Mouse (Mus musculus) layer of hippocampus, postnatal 25 days (tissue): Measurements from ENCODE around the gene Slc22a23. TPM values are rescaled to one million over a fixed set of nuclear protein-coding genes. Genes with fewer than 3 reads are reported as not detected.

Source experiments
- DNase-seq, 2 experiments: peaks; one replicate each; pipeline ENCODE4 v3.0.0; 2022; ENCODE audit warnings: mixed read lengths in 2 of 2, low spot score in 1 of 2; ENCODE audit errors: extremely low spot score in 1 of 2
- total RNA-seq, 2 experiments: library from RNA; stranded (reverse); gene quantifications; 2 replicates each; pipeline ENCODE4 v1.2.3; 2021

Gene Slc22a23
- total RNA-seq, 2 experiments from 2014 or later = 43.3 to 43.7 TPM

DNA sequence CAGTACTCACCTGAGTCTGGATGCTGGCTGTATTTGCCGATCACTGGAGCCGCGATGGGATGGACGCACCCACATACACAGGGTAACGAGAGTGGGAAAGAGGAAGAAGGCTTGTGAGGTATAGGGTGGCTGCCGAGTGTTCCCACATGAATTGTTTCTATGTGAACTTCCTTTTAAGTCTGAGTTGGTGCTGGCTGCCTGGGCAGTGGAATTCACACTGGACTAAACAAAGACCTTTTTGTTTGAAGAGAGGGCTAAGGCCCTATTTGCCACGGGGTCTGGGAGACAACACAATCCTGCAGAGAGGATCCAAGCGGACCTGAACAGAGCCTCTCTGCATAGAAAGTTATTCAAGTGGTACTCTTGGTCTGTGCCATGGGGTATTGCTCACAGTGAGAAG lies 151.6 kb downstream of the Slc22a23 start:
- DNase-seq = no peak

DNA sequence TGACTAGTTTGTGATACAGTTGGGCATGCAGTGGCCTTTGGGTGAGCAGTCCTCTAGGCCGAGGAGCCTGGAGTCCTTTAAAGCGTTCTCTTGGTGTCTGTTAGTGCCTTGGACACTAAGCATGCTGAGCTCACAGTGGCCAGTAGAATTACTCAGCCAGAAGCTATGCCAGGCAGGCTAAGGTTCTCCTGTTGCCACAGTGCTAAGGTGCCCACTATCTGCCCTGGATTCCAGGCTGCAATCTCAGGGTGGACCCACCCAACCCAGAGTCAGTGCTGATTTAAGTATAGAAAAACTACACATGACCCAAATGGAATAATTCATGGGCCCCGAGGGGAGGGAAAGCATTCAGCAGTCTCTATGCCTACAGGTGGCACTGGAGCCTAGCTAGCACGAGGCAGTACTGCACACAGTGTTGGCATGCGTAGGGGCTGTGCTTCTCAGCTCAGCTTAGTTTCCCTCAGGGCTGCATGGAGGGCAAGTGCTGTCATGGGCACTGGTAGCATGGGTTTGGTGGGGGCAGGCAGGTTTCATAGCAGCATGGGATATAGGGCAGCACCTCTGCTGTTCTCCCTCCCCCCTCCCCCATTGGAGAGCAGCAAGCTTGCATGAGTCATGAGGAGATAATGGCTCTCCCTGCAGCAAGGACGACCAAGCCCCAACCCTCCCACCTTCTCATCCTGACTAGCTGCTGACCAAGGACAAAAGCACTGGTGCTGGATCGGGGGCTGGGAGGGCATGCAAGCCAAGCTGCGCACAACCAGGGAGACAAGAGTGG lies 152.4 kb downstream of the Slc22a23 start:
- peak; percentile 25 to 33 for DNase-seq

DNA sequence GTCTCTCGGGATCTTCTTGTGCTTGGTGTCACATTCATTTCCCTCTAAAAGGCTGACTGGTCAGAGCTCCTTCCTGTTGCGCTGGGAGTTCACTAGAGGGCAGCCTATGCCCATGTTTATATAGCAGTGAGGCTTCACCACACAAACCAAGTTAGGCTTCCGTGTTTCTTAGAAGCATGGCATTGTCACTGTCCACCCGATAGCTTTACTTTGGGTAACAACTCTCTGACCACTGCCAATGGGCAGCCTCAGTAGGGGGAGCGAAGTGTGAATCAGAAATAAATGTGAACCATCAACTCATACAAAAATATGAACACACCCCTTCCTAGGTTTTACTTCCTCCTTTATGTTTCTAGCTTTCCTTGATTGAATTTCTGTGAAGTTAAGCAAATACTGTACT lies 157.4 kb downstream of the Slc22a23 start:
- peak; percentile 33 to 47 for DNase-seq

- DNase-seq = no peak
Measured at GRCm38 (mm10) chr13:34185371-34185770, 159.6 kb downstream of the Slc22a23 start.

DNA sequence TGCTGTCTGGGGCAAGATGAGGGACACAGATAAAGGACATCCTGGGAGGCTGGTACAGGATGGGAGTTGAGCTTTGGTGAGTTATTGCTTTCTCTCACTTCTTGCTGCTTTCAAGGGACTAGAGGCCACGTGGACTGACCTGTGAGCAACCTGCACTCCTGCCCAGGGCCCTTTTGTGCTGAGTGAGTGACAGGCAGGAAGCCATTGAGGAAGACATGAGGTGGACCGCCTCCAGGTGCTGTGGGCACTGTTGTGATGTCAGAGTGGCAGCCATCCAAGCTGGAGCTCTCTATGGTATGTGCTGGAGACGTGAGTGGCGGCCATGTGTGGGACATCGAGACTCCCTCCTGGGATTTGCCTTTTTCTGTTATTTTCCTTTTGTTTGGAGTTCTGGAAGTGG lies 163.4 kb downstream of the Slc22a23 start:
- no peak for DNase-seq

DNA sequence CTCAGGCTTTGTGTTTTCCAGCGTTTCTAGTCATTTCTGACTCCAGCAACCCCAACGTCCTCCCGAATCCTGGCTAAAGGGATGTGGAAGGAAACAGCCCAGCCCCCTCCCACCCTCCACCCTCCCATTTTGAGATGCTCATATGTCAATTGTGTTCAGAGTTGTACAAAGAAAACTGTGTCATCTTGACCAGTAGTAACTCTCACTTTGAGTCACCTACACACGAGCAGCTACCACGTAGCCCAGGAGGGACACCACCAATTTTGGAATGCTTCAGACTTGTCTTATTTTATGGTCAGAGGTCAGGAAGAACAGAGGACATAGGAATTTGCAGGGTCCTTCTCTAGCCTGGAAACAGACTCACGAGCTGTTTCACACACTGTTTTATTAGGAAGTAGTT lies 171.0 kb downstream of the Slc22a23 start:
- no peak for DNase-seq

GRCm38 (mm10) chr13:34163304-34163975 lies 181.5 kb downstream of the Slc22a23 start:
- no peak for DNase-seq

- DNase-seq = peak; percentile 86 to 87
Measured at GRCm38 (mm10) chr13:34162491-34163303, 182.3 kb downstream of the Slc22a23 start, which contains the start of gene Psmg4. Gene Psmg4, plus strand, starts transcription at chr13:34162964.

GRCm38 (mm10) chr13:34159926-34160325 lies 185.1 kb downstream of the Slc22a23 start:
- no peak for DNase-seq

DNA sequence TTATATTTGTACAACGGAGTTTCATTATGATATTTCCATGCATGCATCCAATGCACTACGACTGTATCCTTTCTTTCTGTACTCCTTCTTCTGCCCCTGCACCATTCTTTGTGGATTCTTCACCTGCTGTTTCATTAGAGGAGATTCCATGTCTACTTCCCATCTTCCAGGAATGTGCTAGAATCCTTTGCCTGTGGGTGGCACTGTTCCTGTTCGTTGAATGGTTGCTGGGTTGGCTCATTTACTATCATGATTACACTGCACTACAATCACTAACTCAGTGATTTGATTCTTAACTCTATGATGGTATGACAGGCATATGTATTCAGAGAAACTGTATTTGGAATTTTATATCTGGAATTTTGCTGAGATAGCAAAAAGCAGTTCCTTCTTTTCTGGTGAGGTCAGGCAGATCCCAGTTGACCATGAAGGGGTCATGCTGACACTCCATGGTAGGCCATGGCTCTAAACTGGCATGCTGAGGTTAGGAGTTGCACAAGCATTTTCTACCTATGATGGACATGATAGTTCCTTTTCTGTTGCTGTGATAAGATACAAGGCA lies 187.3 kb downstream of the Slc22a23 start:
- no peak for DNase-seq

GRCm38 (mm10) chr13:34156840-34157185 lies 188.2 kb downstream of the Slc22a23 start:
- DNase-seq = peak in 1 of 2 experiments; percentile 38

DNA sequence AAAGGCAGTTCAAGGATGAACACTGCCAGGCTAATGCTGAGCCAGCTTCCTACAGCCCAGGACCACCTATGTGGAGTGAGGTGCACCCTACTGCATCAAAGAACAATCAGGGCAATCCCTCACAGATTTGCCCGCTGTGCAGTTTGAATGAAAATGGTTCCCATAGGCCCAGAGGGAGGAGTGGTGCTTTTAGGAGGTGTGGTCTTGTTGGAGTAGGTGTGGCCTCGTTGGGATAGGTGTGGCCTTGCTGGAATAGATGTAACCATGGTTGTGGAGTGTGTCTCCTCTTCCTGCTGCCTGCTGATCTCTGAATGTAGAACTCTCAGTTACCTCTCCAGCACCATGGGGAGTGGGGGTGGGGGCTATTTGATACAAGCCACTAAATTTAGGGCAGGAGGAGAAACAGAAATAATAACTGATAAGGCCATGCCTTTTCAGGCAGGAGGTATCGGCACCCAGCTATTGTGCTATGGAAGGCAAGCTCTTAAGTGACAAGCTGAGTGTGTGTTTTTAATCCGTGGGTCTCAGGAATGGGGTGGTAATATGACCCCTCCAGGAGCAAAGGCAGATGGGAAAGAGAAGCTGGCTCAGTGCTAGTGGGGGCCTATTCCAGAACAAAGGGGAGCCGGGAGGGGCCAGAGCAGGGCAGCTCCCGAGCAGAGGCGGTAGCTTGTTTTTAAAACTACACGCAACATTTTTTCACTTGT lies 188.7 kb downstream of the Slc22a23 start:
- no peak for DNase-seq

DNA sequence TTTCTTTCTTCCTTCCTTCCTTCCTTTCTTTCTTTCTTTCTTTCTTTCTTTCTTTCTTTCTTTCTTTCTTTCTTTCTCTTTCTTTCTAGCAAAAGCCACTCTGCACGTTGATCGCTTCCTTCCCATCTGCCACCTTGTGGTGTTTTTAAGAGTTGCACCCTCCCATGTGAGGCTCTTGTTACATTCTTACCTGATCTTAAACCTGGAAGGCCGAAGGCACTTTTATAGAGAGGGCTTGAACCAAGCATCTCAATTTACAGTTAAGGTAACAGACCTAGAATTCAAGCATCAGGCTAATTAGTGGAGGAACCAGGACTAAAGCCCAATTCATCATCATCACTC lies 190.1 kb downstream of the Slc22a23 start:
- peak in 1 of 2 experiments; percentile 73 for DNase-seq

DNA sequence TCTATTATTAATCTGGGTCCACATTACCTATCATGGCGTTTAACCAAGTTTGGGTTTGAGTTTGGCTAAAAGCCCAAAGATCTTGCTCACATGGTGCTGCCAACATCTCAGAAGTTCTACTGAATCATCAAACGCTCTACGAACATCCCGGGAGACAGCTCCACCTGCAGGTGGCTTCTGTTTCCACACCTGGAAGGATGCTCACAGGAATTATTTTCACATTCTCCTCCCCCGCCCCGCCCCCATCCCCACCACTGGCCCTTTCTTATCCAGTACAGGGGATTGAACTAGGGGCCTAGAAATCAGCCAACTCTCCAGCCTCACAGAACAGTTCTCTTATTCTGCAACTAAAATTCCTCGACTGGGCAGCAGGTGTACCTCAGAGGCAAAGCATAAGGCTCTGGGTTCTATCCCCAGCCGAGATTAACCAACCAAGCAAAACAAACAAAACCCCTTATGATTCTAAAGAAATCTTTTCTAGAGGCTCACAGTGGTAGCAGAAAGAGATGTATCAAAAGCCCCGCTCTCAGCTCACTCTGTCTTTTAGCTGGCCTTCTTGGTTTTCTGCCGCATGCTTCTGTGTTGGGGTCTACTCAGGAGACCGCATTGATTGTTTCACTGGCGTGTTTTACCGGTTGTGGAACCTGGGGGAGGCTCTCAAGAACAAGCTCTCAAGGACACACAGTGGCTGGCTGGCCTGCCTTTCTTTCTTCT lies 190.6 kb downstream of the Slc22a23 start:
- DNase-seq = peak in 1 of 2 experiments; percentile 79

- peak in 1 of 2 experiments; percentile 17 for DNase-seq
Measured at GRCm38 (mm10) chr13:34153254-34154011, 191.5 kb downstream of the Slc22a23 start.

- DNase-seq = no peak
Measured at GRCm38 (mm10) chr13:34152695-34153094, 192.3 kb downstream of the Slc22a23 start.

GRCm38 (mm10) chr13:34151425-34151824 lies 193.6 kb downstream of the Slc22a23 start:
- no peak for DNase-seq

- peak; percentile 33 to 57 for DNase-seq
Measured at GRCm38 (mm10) chr13:34150271-34151027, 194.5 kb downstream of the Slc22a23 start.
